Mouse (Mus musculus) mesoderm, embryonic 11.5 days (tissue): ENCODE data around the gene Tsga10.
A peak's percentile ranks its signal among the peaks of the same experiment; 100 is the strongest.
"Not testable (repeated sequence)": the region's sequence is repeated elsewhere in the genome, so short reads cannot be mapped to it uniquely, and the experiment has no call there.

Experiments
- DNase-seq: peaks from one replicate; pipeline ENCODE4 v3.0.0-alpha.2; 2012; ENCODE audit warnings: low read depth, low spot score

The Tsga10 gene

DNA sequence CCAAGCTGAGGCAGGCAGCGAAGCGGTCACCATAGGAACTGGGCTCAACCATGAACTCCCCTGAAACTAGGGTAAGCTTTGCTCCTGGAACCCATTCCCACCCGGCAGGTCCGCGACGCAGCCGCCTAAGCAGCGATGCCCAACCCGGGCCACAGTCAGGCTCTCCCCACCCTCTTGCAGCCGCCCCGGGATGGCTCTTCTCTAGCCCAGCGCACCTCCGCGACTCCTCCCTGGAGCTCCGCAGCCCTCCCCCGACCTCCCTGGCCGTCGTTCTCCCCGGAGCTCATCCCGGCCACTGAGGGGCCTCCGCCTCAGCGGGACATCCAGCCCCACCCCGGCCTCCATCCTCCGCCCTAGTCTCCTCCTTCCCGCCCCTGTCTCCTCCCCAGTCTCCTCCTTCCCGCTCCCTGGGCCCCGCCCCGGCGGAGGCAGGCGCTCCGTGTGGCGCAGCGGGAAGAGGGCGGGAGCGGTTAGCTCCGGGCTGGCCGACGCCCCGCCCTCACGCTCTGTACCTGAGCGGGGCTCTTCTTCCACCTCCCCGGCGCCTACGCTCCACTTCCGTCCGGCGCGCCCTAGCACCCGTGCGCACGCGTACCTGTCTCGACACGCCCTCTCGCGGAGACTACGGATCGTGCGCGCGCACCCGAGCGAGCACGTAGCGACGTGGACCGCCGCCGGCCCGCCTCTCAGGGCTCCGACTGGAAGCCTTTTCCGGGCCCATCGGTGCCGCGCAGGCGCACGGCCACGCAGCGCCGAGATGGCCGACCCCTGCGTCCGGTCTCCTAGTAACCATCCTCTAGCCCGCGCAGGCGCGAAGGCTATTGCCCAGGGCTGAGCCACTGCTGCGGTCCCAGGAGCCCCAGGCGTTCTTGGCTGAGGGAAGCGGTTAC lies 1.5 kb downstream of the Tsga10 start:
- peak; percentile 99 for DNase-seq

DNA sequence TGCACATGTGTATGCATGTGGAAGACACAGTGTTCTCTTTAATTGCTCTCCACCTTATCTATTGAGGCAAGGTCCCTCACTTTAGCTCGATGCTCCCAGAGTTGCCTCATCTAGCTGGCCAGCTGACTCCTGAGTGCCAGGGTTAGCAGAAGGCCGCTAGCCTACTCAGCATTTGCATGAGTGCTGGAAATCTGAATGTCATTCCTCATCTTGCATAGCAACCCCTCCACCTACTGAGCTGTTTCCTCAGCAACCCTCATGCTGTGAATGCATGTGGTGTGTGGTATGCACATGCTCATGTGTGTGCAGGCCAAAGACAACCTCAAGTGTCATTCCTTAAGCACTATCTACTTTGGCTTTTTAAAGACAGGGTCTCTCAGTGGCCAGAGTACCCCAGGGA lies 15.5 kb downstream of the Tsga10 start:
- DNase-seq = peak; percentile 26

DNA sequence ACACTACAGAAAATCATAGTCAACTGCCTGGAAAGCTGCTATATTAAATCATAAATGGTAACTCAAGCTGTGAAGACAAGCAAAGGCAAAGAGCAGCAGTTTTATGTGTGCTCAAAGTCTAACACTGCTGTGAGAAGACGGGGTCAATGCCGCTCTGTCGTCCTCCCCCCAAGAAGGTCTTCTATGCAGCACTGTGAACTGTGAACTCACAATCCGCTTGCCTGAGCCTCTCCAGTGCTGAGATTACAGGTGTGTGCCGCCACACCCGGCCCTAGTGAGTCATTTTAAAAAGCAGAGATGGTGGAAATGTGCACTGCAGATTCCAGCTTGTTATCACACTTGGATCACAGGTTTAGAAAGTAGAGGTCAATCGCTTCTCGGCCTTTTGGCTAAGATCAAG lies 19.4 kb downstream of the Tsga10 start:
- DNase-seq = no peak

DNA sequence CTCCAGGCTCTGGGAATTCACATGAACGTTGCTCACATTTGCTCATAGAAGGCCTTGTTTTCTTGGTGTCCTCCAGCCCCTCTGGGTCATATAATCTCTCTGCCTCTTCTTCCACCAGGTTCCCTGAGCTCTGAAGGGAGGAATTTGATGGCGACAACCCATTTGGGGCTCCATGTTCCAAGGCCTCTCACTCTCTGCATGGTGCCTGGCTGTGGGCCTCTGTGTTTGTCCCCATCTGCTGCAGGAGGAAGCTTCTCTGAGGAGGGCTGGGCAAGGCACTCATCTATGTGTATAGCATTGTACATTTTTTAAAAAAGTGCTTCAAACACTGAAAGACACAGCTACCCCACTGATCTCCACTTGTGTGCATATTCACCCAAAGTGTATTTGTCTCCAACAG lies 34.5 kb downstream of the Tsga10 start:
- no peak for DNase-seq

DNA sequence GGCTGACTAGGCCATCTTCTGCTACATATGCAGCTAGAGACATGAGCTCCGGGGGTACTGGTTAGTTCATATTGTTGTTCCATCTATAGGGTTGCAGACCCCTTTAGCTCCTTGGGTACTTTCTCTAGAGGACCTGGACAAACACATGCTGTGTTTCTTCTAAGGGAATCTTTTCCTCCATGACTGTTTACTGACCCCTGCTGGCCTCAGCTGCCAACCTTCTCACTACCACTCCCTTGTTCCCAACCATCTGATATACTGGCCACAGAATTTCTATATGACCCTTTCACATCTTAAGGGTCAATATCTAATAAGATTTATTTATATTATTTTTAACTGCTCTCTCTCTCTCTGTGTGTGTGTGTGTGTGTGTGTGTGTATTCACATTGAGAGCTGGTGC lies 63.9 kb downstream of the Tsga10 start:
- DNase-seq = not testable (repeated sequence)

DNA sequence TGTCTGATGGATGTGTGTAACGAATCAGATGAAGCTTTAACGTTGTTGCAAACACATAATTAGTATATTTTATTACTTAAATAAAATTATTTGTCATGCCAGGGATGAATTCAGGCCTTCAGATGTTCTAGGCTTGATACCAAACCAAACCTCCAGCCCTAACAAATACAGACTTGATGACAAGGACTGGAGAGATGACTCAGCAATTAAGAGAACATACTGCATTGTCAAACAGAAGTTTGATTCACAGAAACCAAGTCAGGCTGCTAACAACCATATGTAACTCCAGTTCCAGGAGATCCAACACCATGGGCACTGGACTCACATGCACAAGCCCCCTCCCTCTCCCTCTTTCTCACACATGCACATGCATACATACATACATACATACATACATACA lies 65.9 kb downstream of the Tsga10 start:
- no peak for DNase-seq

DNA sequence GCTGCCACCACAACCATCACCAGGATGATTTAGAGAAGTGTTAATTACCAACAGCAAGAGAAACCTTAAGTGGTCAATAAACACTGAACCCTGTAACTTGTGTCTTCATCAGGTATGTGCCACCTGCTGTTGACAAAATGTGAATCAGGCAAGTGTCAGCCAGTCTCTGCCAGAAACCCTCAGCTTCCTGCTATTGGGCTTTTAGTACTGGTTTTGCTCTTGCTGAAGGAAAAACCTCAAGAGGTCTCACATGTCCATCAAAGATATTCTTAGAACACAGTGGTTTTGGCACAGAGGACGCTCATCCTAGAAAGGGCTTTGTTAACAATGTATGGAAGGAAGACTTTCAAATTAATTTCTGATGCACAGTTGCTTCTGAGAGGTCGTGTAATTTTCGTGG lies 66.7 kb downstream of the Tsga10 start:
- DNase-seq = no peak

DNA sequence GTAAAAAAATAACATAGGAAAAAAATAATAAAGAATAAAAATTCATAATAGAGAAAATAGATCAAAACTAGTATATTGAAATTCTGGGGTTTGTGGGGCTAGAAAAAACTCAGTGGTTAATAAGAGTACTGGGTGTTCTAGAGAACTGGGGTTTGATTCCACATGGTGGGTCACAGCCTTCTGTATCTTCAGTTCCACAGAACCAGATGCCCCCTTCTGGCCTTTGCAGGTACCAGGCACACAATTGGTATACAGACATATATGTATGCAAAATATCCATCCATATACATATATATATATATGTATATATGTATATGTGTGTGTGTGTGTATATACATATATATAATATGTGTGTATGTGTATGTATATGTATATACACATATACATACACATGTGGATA lies 106.8 kb downstream of the Tsga10 start:
- no peak for DNase-seq

DNA sequence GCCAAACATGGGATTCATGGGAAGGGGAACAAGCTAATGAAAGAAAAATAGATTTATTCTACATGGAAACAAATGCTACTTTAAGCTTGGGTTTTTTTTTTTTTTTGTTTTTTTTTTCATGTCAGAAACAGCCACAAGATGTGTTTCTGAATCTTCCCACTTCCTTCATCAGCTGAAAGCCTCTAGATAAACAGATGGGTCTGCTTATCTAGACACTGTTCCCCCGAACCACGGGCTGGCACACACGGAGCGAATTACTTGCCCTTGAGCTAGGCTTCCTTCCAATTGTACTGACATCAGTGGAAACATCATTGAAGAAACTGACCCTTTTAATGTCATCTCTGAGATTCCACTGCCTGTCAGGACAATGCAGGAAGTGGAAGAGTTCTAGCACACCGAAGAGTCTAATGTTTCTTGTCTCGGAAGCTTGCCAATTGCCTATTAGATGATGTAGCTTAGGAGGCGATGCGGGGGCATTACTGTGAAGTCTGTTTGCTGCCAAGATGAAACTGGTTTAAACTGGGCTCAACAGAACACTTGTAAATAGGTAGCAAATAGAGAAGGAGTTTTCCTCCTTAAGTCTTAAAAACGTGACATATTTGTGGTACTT lies 121.5 kb downstream of the Tsga10 start:
- DNase-seq = no peak

DNA sequence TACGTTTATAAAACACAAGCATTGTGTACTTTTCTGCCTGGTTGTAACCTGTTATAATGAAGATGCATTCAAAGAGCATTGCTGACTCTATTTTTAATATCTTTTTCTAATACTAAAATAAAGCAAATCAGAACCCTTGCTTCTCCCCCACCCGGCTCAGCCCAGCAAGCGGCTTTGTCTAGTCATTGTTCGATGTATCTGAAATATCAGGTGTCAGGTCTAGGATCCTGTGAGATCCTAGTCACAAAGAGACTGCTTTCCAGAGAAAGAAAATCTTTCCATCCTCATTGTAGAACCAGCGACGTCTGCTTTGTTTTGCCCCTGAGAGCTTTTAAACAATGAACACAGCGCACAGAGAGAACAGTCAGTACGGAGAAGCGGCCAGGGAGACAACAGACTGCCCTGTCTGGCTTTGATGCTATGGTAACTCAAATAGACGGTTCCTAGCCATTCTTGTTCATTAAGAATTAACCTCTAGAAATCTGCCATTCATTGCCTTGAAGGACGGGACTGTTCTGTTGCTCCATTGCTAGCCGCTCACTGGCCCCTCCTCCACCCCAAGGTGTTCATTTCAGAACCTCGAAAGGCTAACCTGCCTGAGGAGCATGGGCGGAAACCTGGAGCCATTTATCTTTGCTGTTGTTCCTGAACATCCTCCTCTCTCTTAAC lies 123.5 kb downstream of the Tsga10 start:
- DNase-seq = peak; percentile 13

DNA sequence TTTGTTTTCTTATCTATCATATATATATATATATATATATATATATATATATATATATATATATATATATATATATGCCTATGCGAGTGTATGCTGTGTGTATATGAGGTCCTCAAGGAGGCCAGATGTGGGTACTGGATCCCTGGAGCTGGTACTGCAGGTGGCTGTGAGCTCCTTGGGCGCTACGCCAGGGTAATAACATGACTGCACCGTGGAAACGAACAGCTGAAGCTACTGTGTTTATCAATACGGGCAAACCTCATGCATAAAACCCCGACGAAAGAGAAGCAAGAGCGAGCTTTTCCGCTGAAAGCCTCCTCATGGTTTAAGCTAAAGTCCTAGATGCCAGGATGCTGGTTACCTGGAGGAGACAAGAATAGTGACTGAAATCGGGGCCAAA lies 124.1 kb downstream of the Tsga10 start:
- DNase-seq = no peak

DNA sequence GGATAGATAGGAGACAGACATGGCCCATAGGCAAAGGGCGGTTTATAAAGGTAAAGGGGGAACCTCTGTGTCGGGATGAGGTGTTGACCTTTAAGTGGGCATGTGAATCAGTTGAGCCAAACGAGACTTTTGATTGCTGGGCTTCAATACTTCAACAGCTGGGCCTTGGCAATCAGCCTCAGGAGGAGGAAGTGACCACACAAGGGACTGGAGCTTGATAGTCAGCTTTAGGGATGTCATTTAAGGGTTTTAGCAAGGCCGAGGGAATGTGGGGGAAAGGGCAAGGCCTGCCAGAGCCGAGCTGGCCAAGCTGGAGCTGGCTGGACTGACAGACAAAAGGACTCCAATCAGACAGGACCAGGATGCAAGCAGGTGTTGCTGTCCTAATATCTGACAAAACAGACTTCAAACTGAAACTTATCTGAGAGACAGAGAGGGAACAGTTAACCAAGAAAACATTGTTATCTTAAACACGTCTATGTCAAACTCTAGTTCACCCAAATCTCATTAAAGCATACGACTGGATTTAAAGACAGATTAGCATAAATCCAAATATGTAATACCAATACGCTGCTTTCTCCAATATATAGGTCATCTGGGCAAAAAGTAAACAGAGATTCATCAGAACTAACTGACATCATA lies 125.9 kb downstream of the Tsga10 start:
- no peak for DNase-seq

DNA sequence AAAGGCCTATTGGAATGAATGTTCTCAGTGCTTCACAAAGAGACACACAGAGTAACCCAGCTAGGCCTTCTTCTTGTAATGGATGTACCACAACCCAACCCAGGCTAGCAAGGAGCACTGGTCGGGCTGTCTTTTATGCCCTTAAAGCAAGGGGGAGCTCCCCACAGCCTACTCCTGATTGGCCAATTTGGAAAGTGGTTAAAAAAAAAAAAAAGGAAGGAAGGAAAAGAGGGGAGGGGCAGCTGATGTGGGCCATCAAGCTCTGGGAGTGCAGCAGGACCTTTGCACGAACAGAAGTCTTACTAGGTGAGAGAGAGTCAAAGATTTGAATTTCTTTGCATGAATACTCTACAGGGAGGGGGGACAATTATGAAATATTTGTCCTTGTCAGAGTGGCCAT lies 127.3 kb downstream of the Tsga10 start:
- DNase-seq = no peak

DNA sequence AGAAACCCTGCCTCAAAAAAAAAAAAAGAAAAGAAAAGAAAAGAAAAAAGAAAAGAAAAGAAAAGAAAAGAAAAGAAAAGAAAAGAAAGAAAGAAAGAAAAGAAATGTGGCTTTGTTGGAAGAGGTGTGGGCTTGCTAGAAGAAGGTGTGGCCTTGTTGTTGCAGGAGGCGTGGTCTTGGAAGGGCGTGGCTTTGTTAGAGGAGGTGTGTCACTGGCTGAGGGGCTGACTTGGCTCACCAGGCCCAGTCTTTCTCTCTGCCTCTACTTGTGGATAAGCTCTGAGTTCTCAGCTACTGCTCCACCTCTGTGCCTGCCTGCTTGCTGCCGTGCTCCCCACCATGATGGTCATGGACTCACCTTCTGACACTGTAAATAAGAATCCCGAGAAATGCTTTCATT lies 129.2 kb downstream of the Tsga10 start:
- DNase-seq = no peak

DNA sequence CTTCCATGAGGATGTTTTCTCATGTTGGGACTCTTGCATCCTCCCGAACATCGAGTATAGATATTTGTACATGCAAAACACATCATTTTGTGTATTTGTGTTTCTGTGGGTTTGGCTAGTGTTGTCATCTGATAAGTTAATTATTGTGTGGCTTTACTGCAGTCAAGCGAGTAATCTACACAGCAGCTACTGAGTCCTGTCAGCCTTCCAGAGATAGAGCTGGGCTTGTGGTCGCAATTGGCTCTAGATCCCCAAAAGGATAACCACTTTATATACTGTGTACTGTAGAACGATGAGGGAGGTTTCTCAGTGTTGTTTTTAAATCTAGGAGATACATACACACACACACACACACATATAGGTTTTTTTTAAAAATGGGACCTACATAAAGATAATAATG lies 130.3 kb downstream of the Tsga10 start:
- no peak for DNase-seq

DNA sequence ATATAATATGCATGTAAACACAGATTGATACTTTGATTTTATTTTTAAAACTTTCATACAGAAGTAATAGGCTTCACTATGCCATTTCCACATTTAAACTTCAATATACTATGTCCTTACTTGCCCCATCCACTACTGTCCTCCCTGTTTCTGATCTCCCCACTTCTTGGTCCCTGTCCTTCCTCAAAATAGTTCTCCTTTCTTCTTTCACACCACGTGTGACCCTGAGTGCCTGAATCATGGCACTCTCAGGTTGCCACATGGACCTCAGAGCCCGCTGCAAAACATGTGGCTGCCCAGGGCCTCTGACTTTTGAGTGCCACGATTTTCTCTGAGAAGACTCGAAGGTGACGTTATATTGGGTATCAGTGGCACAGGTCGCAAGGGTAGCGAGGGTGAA lies 131.4 kb downstream of the Tsga10 start:
- DNase-seq = no peak

DNA sequence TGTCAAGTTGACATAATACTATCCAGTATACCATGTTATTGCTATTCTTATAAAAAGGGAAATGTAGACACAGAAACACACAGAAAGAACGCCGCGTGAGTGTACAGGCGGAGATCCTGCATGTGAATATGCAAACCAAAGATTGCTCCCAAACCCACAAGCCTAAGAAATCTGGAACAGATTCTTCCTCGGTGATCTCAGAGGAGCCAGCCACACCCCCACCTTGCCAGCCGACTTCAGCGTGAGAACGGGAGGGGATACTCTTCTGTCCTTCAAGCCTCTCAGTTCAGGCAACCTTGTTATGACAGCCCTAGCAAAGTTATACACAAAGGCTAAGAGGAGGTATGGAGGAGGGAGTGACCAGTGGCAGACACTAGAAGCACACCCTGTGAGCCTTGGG lies 136.9 kb downstream of the Tsga10 start:
- DNase-seq = no peak

DNA sequence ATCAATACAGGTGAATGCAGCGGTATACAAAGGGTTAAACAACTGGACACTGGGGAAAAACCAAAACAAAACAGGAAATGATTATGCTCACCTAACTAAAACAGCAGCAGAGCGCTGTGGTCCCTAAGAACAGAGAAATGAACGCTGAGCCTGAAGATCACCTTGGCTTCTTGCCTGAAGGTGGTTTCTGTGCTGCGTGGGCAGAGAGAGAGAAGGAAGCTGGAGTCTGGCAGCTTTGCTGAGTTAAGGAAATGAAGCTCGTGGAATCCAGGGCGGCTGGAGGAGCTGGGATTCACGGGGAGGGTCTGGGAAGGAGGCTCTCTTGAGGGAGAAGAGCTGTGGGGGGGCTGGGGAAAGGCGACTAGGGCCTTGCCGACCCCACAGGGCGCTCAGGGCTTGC lies 138.2 kb downstream of the Tsga10 start:
- DNase-seq = no peak

DNA sequence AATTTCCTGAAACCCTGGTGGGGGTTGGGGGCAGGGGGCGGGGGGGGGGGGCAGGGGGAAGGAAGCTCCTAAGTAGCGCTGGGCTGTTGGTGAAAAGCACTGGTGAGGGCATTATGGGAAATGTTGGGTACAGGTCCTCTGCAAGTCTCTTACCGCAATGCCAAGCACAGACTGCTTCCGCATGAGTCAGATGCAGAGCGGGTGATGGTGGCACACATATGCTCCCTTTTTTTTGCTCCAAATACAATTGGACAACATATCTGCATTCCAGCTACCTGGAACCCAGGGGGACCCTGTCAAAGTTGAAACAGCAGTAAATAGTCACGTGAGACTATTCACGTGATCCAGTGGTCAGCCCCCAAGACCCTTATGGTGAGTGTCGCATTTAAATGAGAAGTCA lies 139.0 kb downstream of the Tsga10 start:
- DNase-seq = no peak

DNA sequence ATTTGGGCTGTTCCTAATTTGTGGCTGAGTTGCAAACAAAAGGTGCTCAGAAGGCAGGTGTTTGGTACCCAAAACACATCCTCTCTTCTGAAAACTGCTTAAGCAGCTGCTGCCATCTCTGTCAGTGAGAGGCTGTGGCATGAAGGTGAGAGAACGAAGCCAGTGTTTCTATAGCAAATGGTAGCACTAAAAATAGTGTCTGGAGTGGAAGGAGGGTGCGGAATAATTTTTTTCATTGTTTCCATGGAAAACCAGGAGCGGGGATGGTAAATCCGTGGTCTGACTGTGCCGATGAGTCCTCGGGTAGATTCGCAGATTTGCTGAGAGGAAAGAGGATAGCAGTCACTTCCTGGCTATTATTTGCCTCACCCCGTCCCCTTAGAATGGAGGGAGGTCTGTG lies 139.8 kb downstream of the Tsga10 start:
- DNase-seq = no peak

DNA sequence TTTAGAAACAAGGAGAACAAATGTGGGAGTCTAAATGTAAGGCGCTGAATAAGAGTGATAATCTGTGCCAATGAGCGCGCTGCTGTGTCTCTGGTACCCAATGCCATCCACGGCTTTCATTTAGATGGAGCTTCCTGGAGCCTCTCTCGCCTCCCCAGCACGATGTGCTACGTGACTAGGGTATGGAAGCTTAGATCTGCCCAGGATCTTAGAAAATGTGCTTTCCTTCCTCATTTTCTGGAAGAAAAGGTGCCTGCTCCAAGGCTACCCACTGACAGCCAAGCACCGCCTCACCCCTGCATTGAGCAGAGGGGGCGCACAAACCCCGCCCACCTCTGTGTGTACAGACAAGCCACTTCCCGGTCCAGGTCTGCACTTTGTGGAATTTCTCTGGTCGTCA lies 140.3 kb downstream of the Tsga10 start:
- DNase-seq = no peak

DNA sequence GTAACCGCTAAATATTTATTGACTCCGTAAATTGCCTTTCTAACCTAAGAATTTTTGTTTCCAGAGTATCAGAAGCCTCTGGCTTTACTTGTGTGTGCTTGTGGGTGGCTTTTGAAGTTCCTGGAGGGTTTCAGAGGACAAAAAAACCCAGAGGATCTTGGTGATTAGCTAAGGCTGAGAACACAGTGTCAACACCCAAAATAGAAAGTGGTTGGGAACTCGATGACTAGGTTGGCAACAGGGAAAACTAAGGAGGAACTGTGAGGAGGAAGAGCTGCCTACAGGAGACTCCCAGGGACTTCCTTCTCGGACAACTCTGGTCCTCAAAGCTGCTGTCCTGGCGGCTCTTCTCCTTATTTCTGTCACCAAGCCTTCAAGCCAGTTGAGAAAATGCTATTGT lies 145.1 kb downstream of the Tsga10 start:
- no peak for DNase-seq
